Mouse (Mus musculus) left cerebral cortex, postnatal 14 days (tissue): ENCODE data around the gene Lrrc46. TPM values are rescaled to one million over a fixed set of nuclear protein-coding genes. Genes with fewer than 3 reads are reported as not detected.

ENCODE experiments used
- DNase-seq, 2 experiments: peaks; one replicate each; pipeline ENCODE4 v3.0.0; 2021 to 2022; ENCODE audit warnings: low spot score in 2 of 2, mixed read lengths in 1 of 2
- intact Hi-C: fragments of 180-260 bp; cut with DNase I; formaldehyde crosslinking; loops from one replicate; pipeline ENCODE4 v1.15.1; 2025
- long read RNA-seq, 2 experiments: library from polyadenylated mRNA; stranded (forward); transcript quantifications; one replicate each; pipeline ENCODE4 v2.0.0; 2021
- total RNA-seq, 2 experiments: library from RNA; stranded (reverse); gene quantifications; 2 replicates each; pipeline ENCODE4 v1.2.3; 2021

Lrrc46 gene
- total RNA-seq, result under 1 TPM; 0.26 to 0.74 TPM
- long read RNA-seq, experiment 1, partial matches to known transcripts, result 0 of 2 reads
- long read RNA-seq, experiment 1, other reads (novel, unspliced or antisense), result 0 of 2 reads
- long read RNA-seq, experiment 2, result 0 reads

DNA sequence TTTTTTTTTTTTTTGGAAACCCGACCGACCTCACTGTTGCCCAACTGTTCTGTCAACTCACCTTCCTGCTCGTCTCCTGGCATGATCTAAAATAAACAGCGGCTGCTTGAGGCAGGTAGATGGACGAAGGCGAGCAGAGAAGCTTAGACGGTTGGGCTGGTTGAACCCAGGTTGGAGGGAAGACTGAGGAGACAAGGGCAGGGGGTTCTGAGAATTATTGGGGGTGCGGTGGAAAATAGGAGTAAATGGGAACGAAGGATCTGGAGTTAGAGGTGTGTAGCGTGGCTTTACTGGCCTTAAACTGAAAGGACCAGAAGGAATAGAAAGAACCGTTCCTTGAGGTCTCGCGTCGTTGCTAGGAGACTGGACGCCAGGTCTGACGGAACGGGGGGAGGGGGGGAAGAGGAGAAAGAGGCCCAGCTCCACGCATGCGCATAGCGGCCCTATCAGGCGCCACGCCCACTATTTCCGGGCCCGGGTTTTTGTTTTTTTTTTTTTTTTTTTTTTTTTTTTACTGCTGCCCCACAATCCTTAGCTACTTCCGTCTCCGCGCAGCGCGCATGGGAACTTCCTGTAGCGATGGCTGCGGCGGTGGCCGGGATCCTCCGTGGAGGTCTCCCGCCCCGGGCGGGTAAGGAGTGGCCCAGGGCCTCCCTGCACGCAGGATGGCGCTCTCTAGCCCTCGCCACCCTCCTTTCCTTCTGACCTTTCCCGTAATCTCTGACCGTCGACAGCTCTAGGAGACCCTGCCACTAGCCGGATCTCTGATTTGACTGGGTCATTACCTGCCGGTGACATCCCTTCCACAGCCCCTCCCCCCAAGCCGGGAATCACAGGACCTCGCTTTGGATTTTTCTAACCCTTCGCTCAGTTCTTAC lies at the start of gene Lrrc46, which contains the start of gene Mrpl10:
Lrrc46 (minus strand) TSS at position 386 of the 878 bp plus-strand sequence.
Mrpl10 (plus strand) TSS at position 539 of the 878 bp plus-strand sequence.
- intact Hi-C loops, result no loop called here
- peak; percentile 88 for DNase-seq

DNA sequence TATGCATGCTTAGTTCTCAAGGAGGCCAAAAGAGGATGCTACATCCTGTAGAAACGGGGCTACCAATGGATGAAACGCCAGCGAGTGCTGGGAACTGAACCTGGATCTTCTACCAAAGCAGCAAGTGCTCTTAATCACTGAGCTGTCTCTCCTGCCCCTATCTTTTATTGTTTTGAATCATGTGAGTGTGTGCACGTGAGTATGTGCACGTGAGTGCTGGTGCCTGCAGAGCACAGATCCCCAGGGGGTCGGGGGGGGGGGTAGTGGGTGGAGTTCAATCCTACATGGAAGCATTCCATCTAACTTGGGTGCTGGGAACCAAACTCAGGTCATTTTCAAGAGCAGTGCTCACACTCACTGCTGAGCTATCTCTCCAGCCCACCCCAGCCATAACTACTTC lies 45.2 kb upstream of the Lrrc46 start:
- DNase-seq, result no peak
- intact Hi-C loops, result no loop called here

DNA sequence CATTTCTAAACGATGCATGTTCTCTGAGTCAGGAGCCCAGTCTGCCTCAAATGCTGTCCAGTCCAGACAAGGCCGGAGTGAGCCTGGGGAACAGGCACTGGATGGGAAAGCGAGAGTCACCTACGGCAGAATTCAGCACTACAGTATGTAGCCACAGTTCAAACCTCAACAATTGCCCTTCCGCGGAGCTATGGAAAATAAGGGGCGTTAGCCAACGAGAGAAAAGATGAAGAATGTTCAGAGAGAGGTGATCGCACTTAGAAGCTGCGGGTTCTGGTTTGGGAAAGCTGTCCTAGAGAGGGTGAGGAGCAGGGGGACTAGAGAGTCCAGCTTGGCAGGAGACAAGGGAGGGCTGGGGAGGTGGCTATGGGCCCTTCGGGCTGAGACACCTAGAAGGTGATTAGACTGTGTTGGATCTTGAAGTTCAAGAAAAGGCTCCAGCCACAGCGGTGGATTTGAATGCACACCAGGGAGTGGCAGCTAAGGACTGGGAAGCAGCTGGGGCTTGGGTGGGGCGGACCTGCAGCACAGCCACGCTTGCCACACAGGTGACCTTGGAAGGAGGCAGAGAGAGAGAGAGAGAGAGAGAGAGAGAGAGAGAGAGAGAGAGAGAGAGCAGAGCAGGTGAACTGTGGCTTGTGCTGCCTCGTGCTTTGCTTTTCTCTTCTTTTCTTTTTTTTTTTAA lies 43.8 kb upstream of the Lrrc46 start:
- intact Hi-C loops, result no loop called here

DNA sequence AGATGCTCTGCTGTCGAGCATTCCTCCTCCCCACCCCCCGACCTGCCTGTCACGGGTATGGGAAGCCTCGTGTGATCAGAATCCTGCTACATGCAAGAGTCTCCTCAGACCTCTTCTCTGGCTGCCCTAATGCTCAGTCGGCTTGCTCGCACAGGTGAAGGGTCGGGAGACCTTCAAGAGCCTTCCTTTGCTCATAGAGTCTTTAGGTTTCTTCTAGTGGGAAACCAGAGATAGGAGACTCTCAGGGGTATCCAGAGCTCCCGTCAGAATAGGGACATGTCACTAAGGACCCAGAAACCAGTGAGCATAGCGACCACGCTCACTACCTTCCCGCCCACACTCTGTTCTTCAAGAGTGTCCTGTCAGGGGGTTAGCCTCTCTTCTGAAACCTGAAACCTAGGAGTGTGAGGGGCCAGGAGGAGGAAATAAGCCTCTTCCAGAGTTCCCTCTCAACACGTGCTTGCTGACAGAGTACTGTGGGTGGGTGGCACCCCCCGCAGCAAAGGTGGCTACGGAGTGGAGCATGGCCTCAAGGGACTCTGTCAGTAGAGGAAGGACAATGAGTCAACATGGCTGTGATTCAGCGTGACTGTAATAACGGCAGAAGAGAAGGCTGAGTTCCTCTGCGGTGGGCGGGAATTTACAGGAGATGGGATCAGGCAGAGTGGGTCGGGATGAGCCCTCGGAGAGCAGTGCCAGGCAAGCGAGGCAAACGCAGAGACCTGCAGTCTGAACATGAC lies 42.4 kb upstream of the Lrrc46 start:
- intact Hi-C loops, result no loop called here
- DNase-seq, result peak; percentile 35 to 68

More for the DNA sequence above, 43.8 kb upstream of the Lrrc46 start:
- DNase-seq, result no peak

DNA sequence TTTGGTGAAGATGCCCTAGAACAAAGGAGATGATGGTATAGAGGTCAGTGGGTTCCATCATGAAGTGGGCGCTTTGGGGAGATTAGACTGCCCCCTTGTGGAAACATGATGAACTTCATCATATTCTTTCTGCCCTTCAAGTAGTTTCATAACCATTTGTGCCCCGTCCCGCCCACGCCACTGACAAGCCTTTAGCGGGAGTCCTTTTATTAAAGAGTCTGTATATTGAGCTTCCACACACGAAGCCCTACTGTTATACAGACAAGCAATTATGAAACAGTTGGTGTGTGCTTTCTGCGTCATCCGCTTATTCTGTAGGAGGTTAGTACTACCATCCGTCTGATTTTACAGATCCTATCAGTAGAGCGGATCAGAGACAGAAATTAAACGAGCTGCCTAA lies 41.8 kb upstream of the Lrrc46 start:
- DNase-seq, result peak; percentile 52 to 71
- intact Hi-C loops, result no loop called here

DNA sequence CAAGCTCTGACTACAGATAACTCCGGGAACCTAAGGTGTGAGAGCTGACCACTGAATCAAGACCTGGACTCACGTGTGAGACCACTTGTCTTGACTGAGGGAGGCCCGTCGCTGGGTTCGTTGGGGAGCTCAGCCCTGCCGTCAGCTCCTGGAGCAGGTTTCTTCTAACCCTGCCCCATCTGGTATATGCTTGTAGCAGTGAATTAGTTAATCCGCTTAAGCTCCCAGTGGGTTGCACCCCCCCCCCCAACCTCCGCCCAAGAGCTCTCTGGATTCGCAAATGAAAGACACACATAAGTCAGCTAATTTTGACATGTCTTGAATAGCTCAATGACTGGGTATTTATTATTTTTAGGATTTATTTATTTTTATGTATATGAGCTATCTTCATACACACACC lies 39.1 kb upstream of the Lrrc46 start:
- intact Hi-C loops, result no loop called here
- DNase-seq, result no peak

DNA sequence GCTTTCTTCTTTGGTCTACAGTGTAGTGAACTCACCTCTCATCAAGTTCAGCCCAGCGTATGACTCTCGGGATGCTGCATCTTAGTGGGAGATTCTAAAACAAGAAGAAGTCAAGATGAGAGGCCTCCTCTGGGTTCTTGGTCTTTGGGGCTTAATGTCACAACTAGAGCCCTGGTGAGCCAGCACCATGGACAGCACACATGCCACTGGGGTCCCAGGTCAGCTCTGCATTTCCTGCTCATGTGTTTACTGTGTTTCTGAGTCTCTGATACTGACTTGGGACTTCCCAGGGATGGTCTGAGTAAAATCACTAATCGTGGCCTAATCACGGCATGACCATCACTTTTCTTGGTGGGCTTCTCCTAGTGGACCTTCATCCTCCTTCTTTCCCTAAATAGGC lies 37.5 kb upstream of the Lrrc46 start:
- intact Hi-C loops, result no loop called here
- no peak for DNase-seq

DNA sequence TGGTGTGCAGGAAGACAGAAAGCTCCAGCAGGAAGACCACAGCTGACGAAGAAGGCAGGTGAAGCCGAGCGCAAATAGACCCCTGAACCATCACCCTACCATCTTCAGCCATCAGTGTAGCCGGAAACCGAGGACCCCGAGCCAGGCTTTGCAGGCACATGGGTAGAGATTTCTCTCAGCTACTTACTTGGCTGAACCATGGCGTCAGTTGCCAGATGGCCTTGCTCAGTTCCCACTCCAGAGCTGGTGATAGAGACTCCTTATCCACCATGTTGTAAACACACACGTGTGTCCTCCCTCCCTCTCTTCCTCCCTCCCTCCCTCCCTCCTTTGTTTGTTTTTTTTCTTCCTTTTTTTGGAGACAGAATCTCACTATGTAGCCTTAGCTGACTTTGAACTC lies 33.0 kb upstream of the Lrrc46 start:
- intact Hi-C loops, result no loop called here
- no peak for DNase-seq

DNA sequence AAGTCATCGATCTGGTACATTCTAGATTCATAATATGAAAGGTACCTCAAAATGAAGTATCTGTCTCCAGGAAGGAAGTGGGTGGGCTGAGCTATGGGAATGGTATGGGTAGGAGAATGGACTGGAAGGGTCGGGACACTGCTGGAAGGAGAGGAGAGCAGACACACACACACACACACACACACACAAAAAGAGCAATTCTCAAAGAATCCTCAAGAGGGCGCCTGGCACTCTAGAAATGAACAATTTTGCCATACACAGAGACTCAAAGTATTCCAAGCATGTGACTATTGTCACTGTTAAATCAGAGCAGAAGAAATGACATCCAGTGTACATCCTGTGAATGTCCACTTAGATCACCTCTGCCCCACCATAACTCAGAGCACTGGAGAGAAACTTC lies 31.3 kb upstream of the Lrrc46 start:
- DNase-seq, result peak; percentile 77 to 85
- intact Hi-C loops, result loop anchor here (2.0 kb wide), 1 partner anchor 74 kb away; no protein-coding TSS in a partner anchor

DNA sequence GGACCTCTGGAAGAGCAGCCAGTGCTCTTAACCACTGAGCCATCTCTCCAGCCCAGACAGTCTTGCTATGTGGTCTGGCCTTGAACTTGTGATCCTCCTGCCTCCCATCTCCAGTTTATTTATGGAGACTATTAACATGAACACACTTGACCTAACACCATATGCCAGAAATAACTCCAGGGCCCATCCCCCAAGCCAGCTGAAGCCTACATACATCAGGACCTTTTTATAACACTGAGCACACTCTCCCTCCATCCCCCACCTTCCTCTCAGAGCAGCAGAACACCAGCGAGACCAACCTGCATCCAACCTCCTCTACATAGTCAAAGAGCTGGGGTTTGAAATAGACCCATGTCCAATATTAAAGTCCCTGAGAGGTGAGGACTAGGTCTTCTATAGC lies 29.9 kb upstream of the Lrrc46 start:
- DNase-seq, result no peak
- intact Hi-C loops, result no loop called here

DNA sequence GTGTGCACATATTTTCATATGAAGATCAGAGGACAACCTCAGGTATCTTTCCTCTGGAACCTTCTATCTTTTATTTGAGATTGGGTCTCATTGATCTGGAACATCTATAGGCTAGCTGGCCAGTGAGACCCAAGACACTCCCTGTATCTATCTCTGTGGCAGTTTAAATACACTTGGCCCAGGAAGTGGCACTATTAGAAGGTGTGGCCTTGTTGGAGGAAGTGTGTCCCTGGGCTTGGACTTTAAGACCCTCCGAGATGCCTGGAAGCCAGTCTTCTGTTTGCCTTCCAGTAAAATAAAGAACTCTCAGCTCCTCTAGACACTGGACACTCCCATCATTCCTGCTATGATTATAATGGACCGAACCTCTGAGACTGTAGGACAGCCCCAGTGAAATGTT lies 28.6 kb upstream of the Lrrc46 start:
- DNase-seq, result no peak
- intact Hi-C loops, result no loop called here

DNA sequence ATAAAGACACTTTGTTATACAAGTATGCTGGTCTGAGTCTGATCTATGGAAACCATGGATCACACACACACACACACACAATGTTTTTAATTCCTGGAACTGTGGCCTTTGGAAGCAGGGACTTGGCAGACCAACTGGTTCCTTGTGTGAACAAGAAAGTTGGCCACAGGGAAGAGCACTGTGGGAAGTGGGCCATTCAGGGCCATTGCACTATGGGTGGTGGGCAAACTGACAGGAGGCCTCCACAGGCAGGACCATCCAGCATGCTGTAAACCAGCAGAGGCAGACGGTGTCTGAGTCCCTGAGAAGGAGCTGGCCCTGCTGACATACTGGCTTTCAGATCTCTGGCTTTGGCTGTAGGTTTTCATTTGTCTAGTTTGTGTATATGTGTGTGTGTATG lies 28.1 kb upstream of the Lrrc46 start:
- intact Hi-C loops, result no loop called here
- DNase-seq, result no peak

DNA sequence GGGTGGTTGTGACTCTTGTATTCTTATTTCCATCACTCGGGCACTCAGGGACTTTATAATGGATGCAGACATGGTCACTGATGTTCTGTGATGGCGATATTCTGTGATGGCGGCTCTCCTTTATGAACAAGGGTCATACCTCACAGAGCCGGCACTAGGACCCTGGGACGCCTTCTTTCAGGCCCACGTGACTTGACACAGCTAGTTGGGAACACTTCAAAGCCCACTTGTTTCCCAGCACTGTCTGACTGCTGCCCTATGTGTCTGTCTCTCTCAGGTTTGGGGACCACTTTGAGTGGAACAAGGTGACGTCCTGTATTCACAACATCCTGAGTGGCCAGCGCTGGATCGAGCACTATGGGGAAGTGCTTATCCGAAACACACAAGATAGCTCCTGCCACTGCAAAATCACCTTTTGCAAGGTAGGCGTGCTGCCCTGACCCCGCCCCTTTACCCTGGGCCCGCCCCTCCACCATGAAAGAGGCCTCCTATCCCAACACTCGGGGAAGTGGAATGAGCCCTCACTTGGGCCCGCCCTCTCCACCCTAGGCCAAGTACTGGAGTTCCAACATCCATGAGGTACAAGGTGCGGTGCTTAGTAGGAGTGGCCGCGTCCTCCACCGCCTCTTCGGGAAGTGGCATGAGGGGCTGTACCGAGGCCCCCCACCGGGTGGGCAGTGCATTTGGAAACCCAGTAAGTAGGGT lies 25.6 kb upstream of the Lrrc46 start:
- intact Hi-C loops, result no loop called here
- no peak for DNase-seq

DNA sequence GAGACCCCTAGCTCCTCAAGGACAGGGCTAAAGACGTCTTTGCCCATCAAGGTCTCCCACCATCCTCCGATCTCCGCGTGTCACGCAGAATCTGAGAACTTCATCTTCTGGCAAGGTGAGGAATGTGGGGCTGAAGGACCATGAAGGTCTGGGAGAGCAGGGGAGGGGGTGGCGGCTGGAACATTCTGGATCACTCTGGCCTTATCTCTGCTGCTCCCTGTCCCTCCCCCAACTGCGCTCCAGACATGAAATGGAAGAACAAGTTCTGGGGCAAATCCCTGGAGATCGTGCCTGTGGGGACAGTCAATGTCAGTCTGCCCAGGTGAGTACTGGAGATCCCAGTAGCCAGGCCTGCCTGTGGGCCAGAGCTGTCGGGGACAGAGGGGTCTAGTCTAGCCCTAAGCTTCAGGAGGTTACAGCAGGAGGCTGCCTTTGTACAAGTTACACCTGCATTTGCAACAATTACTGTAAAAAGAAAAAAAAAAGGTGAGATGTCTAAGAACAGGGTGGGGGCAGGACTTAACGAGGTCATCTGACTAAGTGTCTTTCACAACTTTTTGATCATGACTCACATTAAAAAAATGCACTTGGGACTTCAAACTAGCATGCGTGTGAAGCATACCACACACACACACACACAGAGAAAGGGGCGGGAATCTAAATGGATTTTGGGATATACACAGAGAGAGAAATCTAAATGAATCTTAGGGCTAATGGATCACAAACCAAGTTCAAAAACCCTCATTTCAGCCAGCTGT lies 24.5 kb upstream of the Lrrc46 start:
- intact Hi-C loops, result no loop called here
- DNase-seq, result no peak

DNA sequence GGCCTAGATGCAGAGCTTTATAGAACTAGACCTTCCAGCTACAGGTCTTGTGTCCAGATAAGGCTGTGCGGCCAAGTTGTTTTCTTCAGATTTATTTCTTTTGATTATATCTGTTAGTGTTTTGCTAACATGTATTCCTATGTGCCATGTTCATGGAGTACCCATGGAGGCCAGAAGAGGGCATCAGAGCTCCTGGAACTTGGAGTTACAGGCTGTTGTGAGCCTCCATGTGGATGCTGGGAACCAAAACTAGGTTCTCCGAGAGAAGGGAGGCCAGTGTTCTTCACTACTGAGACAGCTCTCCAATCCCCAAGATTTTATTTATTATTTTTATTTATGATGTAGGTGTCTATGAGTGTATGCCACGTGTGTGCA lies 22.7 kb upstream of the Lrrc46 start:
- DNase-seq, result no peak
- intact Hi-C loops, result no loop called here

DNA sequence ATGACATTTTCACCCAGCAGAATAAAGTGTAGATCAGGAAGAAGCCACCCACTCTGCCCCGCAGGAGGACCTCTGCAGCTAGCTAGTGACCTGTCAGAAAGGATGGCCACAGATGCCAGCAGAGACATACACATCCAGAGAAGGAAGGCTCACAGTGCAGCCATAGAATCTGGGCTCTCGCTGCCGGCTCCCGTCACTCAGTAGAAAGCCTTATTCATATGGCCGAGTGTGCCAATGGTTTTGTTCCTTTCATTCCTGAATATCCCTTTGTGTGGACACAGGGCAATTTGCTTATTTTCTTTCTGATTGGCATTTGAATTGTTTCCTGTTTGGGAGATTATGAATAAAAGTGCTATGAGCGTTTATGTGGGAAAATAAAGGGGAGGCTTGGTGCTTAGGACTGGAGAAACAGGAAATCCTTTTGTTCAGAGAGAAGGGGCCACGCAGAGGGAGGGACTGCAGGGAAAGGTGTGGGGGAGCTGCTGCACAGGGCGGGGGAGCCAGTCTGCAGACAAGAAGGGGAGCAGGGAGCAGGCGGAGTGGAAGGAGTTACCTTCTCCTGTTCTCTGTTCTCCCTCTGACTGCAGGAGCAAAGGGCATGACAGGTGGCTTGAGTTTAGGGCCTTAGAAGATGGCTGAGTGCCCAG lies 22.2 kb upstream of the Lrrc46 start:
- intact Hi-C loops, result no loop called here
- DNase-seq, result no peak

DNA sequence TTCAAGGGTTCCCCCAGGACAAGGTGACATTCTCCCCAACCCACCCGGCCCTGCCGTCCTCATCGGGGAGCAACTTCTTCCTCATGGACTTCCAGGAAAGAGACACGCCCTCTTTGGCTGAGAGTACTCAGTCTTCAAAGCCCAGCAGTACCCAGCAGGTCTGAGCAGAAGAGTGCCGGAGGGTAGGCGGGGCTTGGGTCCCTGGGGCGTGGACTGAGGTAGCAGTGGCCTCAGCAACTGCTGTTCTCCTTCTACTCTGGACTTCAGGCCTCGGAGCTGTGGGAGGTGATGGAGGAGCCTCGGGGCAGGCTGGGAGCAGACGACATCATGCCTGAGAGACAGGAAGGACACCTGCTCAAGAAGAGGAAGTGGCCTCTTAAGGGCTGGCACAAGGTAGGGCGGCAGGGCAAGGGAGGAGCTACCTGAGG lies 11.0 kb upstream of the Lrrc46 start:
- intact Hi-C loops, result no loop called here
- DNase-seq, result no peak

DNA sequence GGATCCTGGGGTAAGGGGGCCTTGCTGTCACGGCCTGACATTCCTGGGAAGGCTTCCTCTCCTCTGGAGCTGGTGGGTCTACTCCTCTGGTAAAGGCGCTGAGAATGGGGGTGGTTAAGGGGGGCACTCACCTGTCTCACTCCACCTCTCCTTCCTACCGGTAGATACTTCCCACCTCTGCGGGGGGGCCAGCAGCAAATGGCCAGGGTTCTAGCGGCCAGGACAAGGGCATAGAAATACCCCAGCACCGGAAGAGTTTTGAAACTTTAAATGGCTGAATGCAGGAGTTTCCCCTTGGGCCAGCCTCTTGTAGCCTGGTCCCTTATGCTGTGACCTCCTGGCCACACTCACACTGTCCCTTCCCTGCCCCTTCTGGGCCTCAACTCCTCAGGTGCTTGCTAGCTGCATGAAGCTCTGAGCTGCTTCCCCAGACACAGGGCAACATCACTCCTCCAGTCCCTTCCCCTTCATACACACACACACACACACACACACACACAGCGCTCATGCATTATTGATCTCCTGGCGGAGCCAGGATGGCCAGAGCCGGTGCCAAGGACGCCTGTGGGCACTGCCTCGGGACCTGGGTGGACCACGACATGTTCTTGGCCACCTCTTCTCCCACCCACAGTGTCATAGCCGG lies 9.9 kb upstream of the Lrrc46 start:
- intact Hi-C loops, result no loop called here
- no peak for DNase-seq
